ENCODE assay signal across 22 mouse cellular contexts in genomic region chr19:56380341-56380740, GRCm38 (mm10). TPM values are rescaled to one million over a fixed set of nuclear protein-coding genes. Genes with fewer than 3 reads are reported as not detected.
DNase-seq lines count a peak whose midpoint lies in the region; ATAC-seq and TF ChIP-seq lines count a peak whose summit lies in the region.
"Had no signal": no experiment of that assay in that cellular context is flagged by ENCODE, and none has a peak within 500 bp of the region (broad histone marks: within the 10 kb centered on the region; RNA-seq: fewer than 3 reads in every experiment).

No protein-coding gene starts in this region.

- no peak overlapping the region for H3K4me3 ChIP-seq in heart, embryonic 10.5 days
- no peak overlapping the region for H3K4me3 ChIP-seq in thymus, adult 2 months (ENCODE audit: control insufficient read depth, insufficient read depth, low read length)
- H3K4me3 ChIP-seq in kidney, embryonic 14.5 days (ENCODE audit: low read length), result no peak overlapping the region
- H3K4me3 ChIP-seq: forebrain, embryonic 13.5 days; hindbrain, embryonic 10.5 days; limb, embryonic 13.5 days; neural tube, embryonic 12.5 days had no signal

- 80% methylated on average over 7 of the region's 7 CpGs for WGBS in heart, embryonic 10.5 days
- 82% methylated on average over 7 of the region's 7 CpGs for WGBS in thymus, adult 2 months
- 82% methylated on average over 7 of the region's 7 CpGs for WGBS in kidney, embryonic 14.5 days

- H3K4me1 ChIP-seq in heart, embryonic 10.5 days, result peaks cover 11% of the 10 kb centered on the region; the same call in 1 of the 2 replicates
- H3K4me1 ChIP-seq in thymus, adult 2 months (replicated peaks; ENCODE audit: control insufficient read depth, insufficient read depth, low read length), result peaks cover 9% of the 10 kb centered on the region; the same call in 1 of the 2 replicates
- H3K4me1 ChIP-seq in kidney, embryonic 14.5 days (ENCODE audit: control insufficient read depth, insufficient read depth, low read length), result no peaks in the 10 kb centered on the region
- H3K4me1 ChIP-seq: forebrain, embryonic 13.5 days; hindbrain, embryonic 10.5 days; limb, embryonic 13.5 days; neural tube, embryonic 12.5 days had no signal

- no peak for TF ChIP-seq POLR2A in thymus, adult 2 months (IDR thresholded peaks at IDR 0.05; ENCODE audit: control insufficient read depth, extremely low read depth, insufficient read depth, low read length, poor library complexity)

- no peaks in the 10 kb centered on the region for H3K9me3 ChIP-seq in heart, embryonic 10.5 days
- H3K9me3 ChIP-seq in kidney, embryonic 14.5 days (ENCODE audit: control insufficient read depth, low read length), result no peaks in the 10 kb centered on the region
- H3K9me3 ChIP-seq: G1E; hindbrain, embryonic 10.5 days; limb, embryonic 13.5 days; neural tube, embryonic 12.5 days had no signal

- no peak for ATAC-seq in megakaryocyte, adult 5-6 weeks (ENCODE audit: poor library complexity, severe bottlenecking)
- no peak for ATAC-seq in kidney, embryonic 14.5 days (ENCODE audit: low FRiP score, low TSS enrichment)
- ATAC-seq: forebrain, embryonic 13.5 days; hindbrain, postnatal 0 days; intestine, postnatal 0 days had no signal

- no peak for TF ChIP-seq CTCF in thymus, adult 2 months (IDR thresholded peaks at IDR 0.05; ENCODE audit: borderline replicate concordance, control insufficient read depth, extremely low read depth, insufficient read depth, low read length, poor library complexity)

- H3K9ac ChIP-seq in kidney, embryonic 14.5 days (ENCODE audit: low read depth, low read length), result no peak overlapping the region
- H3K9ac ChIP-seq: forebrain, embryonic 13.5 days; limb, embryonic 13.5 days; lung, embryonic 14.5 days; neural tube, embryonic 12.5 days had no signal

- DNase-seq in heart, adult 11 months, result peak; percentile 87
- DNase-seq in heart, embryonic 10.5 days (ENCODE audit: low spot score), result no peak
- peak; percentile 35 to 36 for DNase-seq in spleen, postnatal 36 days (ENCODE audit: low spot score in 2 of 2)
- DNase-seq in spleen, adult 18-20 months, result no peak
- DNase-seq in thymus, adult 2 months, result peak; percentile 74
- DNase-seq in testis, postnatal 10 days (ENCODE audit: low spot score), result no peak
- DNase-seq: cerebellum, adult 2 months; cerebellum, postnatal 36 days; gastrocnemius, postnatal 25 days; lung, embryonic 14.5 days; lung, postnatal 36 days had no signal

- no peak overlapping the region for H3K27ac ChIP-seq in heart, embryonic 10.5 days
- H3K27ac ChIP-seq in thymus, adult 2 months (ENCODE audit: control insufficient read depth, insufficient read depth, low read length), result no peak overlapping the region
- H3K27ac ChIP-seq in kidney, embryonic 14.5 days (ENCODE audit: low read depth, low read length), result no peak overlapping the region
- H3K27ac ChIP-seq: forebrain, embryonic 13.5 days; hindbrain, embryonic 10.5 days; hindbrain, postnatal 0 days; limb, embryonic 13.5 days; neural tube, embryonic 12.5 days had no signal

- H3K4me2 ChIP-seq in kidney, embryonic 14.5 days (replicated peaks; ENCODE audit: low read depth, low read length), result no peak overlapping the region
- H3K4me2 ChIP-seq: forebrain, embryonic 13.5 days; heart, embryonic 11.5 days; limb, embryonic 13.5 days; lung, embryonic 14.5 days; midbrain, embryonic 11.5 days; neural tube, embryonic 12.5 days had no signal

- H3K27me3 ChIP-seq in heart, embryonic 10.5 days (ENCODE audit: insufficient read depth, poor library complexity, severe bottlenecking), result no peaks in the 10 kb centered on the region
- H3K27me3 ChIP-seq in thymus, adult 2 months (ENCODE audit: control insufficient read depth, insufficient read depth, low read length), result no peaks in the 10 kb centered on the region
- no peaks in the 10 kb centered on the region for H3K27me3 ChIP-seq in kidney, embryonic 14.5 days (ENCODE audit: control insufficient read depth, insufficient read depth, low read length)
- H3K27me3 ChIP-seq: forebrain, embryonic 13.5 days; limb, embryonic 13.5 days; neural tube, embryonic 12.5 days had no signal

- H3K36me3 ChIP-seq in heart, embryonic 10.5 days, result peaks cover 21% of the 10 kb centered on the region; the same call in 1 of the 2 replicates
- H3K36me3 ChIP-seq in thymus, adult 2 months (ENCODE audit: control insufficient read depth, insufficient read depth, low read length), result no peaks in the 10 kb centered on the region
- H3K36me3 ChIP-seq in kidney, embryonic 14.5 days (ENCODE audit: control insufficient read depth, insufficient read depth, low read length), result no peaks in the 10 kb centered on the region
- H3K36me3 ChIP-seq: G1E; hindbrain, embryonic 10.5 days; limb, embryonic 13.5 days; neural tube, embryonic 12.5 days had no signal

RNA-seq across cellular contexts. Expression of gene Nrap, which starts 9.5 kb away (rescaled TPM):
- 3.4 and 11.9 TPM in 2 replicates for polyA plus RNA-seq in heart, embryonic 10.5 days (2016; fragmentation: Nextera tagmentation; extraction: Ambion mirVana)
- polyA plus RNA-seq in thymus, adult 2 months (2012; rRNA removed), result 0.47 and 4.3 TPM in 2 replicates
- total RNA-seq in megakaryocyte, adult 5-6 weeks (2015), result 0.02 TPM in 1 of 2 replicates, not detected in the other
- total RNA-seq in megakaryocyte, adult 5-6 weeks (2017), result 0.04 and 0.12 TPM in 2 replicates
- polyA plus RNA-seq in kidney, embryonic 14.5 days (2014; fragmentation: Nextera tagmentation; extraction: Ambion mirVana), result 0.19 TPM in 1 of 2 replicates, not detected in the other

RNA-seq across cellular contexts. Expression of gene Casp7, which starts 16.6 kb away (rescaled TPM):
- 25.1 and 31.6 TPM in 2 replicates for polyA plus RNA-seq in heart, embryonic 10.5 days (2016; fragmentation: Nextera tagmentation; extraction: Ambion mirVana)
- polyA plus RNA-seq in thymus, adult 2 months (2012; rRNA removed), result 19.6 and 21.3 TPM in 2 replicates
- 35.8 and 41.4 TPM in 2 replicates for total RNA-seq in megakaryocyte, adult 5-6 weeks (2015)
- 30.3 and 31.4 TPM in 2 replicates for total RNA-seq in megakaryocyte, adult 5-6 weeks (2017)
- 24.3 and 28.3 TPM in 2 replicates for polyA plus RNA-seq in kidney, embryonic 14.5 days (2014; fragmentation: Nextera tagmentation; extraction: Ambion mirVana)

Comparison
In these comparisons a context has a peak if more than half of its experiments do, and no peak if none do; other contexts are left out.
1. DNase-seq: peak in heart, adult 11 months (single experiment), spleen, postnatal 36 days (2 of 2) and thymus, adult 2 months (single experiment); none in heart, embryonic 10.5 days (single experiment), spleen, adult 18-20 months (0 of 2) and testis, postnatal 10 days (single experiment).